Mouse (Mus musculus) gonadal fat pad, adult 2 months (tissue): Measurements from ENCODE around the gene Suclg2. TPM values are rescaled to one million over a fixed set of nuclear protein-coding genes. Genes with fewer than 3 reads are reported as not detected.

Source experiments
- DNase-seq: peaks from one replicate; pipeline ENCODE4 v3.0.0-alpha.2; 2012; ENCODE audit warnings: low read depth
- polyA plus RNA-seq: library from polyadenylated mRNA; depleted of rRNA; stranded (reverse); fragments of >200 nt; gene quantifications from 2 replicates; pipeline ENCODE4 v1.2.3, GENCODE M21; 2012

Suclg2 gene
- polyA plus RNA-seq, 1 experiment = 14.0 TPM

DNA sequence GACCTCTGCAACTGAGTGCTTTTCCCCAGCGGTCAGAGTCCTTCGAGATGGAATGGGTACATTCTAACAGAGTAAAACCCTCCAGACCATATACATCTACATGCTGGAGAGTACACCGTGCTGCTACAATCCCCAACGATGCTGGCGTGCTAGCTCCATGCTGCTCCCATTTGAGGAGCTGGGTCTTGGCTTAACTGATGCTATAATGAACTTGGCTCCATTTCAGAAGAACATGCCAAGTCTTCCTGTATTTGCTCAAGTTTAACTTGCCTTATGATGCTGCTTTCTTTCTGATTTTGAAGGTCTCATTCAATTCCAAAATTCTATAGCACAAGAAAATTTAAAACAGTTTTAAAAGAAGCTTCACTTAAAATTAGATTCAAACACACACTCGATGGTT, 162.3 kb downstream of the Suclg2 start:
- no peak for DNase-seq

DNA sequence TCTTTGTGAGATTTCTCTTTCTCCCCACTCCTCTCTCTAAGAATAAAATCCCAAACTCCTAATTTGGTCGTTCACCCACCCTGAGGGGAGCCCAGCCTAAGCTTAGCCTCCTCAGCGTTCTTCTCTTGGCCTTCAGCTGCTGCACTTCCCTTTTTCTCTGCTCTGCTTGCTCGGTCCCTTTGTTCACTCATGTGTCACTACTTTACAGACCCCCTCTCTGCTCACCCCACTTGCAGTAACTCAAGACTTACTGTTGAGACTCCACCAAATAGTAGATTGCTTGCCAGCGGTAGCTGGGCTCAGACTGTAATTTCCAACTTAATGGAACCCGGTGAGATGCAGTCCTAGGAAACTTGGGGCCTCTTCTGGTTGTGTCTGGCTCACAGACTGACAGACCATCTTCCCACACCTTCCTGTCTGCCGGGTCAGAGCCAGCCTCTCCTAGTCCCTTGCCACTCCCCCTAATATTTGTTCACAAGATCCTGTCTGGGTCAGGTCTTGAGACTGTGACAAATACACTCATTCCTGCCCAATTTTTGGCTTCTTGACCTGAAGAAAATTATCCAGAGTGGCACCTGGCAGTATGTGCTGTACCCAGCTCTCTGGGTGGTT, 166.2 kb downstream of the Suclg2 start:
- no peak for DNase-seq

GRCm38 (mm10) chr6:95551000-95551399, 167.6 kb downstream of the Suclg2 start:
- no peak for DNase-seq

GRCm38 (mm10) chr6:95546189-95546832, 172.3 kb downstream of the Suclg2 start:
- no peak for DNase-seq

- DNase-seq = no peak
These were observed 172.9 kb downstream of the Suclg2 start for GRCm38 (mm10) chr6:95545714-95546113.

DNA sequence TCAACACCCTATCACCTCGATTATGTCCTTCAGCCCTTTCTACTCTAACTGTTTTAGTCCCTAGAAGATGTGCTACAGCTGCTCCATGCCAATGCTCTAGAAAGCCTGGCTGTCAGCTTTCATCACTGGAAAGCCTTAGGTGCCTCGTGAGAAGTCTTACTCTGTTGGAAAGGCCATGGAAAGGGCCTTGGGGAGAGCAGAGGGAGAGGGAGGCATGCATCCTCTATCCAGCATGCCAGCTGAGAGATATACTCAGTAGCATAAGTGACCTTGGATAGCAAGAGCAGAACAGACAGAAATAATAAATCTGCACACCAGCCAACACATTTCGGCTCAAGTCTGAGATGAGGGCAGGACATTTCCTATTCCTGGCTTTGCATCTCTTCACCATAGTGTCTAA, 173.3 kb downstream of the Suclg2 start:
- no peak for DNase-seq

GRCm38 (mm10) chr6:95535191-95535590, 183.4 kb downstream of the Suclg2 start:
- DNase-seq = no peak

GRCm38 (mm10) chr6:95519846-95520245, 198.8 kb downstream of the Suclg2 start:
- no peak for DNase-seq

DNA sequence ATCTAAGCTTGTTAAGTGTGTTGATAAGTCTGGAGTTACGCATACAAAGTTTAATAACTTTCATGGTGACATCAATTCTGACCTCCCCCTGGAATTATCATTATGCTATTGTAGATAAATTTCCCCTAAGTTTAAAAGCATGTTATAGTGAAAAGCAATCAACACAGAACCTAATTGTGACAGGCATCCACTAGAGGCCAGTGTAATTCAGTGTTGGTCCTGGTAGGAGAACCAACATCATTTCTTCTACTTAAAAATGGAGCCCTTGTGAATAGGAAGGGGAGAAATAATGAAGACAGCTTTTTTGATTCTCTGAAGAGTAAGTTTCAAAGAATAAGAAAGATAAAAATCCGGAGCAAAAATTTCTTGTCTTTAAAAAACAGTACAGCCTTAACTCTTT, 200.2 kb downstream of the Suclg2 start:
- no peak for DNase-seq

- no peak for DNase-seq
These were observed 202.9 kb downstream of the Suclg2 start for GRCm38 (mm10) chr6:95515721-95516120.

DNA sequence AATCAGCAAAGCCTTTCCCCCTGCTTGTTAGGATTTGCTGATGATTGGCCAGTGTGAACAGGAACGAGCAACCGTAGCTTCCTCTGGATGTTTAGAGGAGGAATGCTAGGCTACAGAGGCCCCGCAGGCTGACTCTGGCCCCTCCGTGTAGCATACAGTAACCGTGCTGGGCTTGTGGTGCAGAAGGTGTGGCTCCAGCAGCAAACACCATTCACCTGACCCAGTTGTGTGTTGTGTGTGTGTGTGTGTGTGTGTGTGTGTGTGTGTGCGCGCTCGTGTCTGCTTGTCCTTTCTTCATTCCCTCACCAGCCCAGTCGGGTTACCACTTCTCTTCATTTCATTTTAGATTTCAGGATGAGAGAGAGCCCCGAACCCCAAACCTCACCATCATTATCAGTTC, 203.9 kb downstream of the Suclg2 start:
- DNase-seq = no peak

GRCm38 (mm10) chr6:95511689-95512088, 206.9 kb downstream of the Suclg2 start:
- no peak for DNase-seq

DNA sequence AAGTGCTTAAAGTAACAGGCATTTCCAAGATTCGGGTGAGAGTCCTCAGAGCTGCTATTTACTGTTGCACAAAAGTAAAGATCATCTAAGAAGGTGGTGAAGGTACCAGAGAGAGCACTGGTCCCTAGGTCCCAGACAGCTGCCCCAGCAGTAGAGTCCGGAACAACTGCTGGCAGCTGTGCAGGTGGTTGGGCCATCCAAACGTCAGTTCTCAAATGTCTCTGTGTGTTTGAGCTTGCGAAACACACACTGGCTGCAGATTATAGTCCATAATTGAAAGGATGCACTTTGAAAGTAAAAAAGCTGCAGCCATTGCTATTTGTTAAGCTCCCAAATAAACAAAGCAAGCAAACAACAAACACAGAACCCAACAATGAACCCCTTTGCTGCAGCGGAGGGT, 217.8 kb downstream of the Suclg2 start:
- DNase-seq = no peak

GRCm38 (mm10) chr6:95499639-95500038, 219.0 kb downstream of the Suclg2 start:
- DNase-seq = no peak

DNA sequence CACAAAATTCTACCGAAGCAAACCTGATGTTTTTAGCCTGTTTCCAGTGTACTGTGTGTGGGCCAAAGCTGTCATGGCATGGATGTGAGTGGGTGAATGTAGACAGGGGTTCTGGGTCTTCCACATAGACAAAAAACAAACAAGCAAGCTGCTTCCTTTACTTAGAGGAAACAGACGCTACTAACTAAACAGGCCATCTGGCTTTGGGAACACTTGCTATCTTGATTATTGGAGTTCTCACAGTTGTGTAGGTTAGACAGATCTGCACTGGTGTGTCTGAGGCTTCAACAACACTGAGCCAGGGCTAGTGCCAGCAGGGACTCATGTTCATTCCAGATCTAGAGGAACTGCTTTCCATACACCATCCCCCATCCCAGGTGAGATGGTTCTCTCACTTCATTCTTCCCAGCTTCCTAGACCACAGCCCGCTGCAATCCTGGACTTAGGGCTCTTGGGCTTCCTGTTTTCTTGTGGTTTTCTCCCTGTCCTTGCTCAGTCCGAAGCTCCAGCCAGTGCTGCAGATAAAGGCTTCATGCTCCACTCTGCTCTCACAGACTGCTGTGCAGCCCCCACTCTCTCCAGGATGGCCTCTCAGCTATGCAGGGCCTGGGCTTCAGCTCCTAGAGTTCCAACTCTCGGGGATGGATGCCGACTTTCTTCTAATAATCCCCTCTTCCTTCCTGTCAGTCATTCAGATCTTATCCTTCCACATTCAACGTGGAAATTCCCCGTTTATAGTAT, 226.2 kb downstream of the Suclg2 start:
- no peak for DNase-seq

DNA sequence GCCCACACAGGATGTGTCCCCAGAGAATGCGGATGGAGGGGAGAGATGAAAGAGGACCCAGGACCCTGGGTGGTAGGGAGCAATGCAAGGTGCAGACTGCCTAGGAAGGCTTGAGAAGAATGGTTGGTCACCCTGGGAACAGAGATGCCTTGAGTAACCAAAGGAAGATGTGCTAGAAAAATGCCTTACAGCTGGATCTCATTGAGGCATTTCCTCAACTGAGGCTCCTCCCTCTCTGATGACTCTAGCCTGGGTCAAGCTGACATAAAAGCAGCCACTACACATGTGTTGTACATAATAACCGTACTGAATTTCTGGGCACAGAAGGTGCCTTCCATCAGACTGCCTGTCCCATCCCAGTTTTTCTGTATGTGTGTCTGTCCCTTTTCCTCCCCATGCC, 227.6 kb downstream of the Suclg2 start:
- DNase-seq = no peak

GRCm38 (mm10) chr6:95485791-95486190, 232.8 kb downstream of the Suclg2 start:
- DNase-seq = no peak

DNA sequence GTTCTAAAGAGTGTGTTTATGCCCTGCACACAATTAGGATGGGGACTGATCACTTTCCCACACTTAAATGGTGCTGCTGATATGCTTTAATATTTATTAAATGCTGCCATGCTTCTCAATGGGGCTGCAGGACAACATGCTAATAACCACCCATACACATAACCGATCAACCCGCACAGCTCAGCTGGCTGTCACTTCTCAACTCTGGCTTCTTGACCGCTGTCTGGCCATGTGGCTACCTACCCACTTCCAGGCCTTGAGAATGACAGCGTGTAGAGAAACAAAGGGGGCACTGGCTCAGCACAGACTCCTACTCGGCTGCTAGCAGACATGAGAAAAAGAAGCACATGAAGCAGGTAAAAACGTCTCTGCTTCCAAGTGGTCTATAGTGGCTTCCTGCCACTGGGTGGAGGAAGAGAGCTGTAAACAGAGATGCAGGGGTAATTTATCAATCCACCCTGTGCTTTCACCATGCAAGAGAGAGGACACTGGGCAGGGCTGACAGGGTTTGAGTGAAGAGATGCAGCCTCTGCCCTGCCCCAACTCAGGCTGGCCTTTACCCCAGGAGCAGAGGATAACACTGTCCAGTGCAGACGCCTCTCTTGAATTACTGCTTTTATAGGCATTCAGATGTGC, 234.3 kb downstream of the Suclg2 start:
- no peak for DNase-seq

DNA sequence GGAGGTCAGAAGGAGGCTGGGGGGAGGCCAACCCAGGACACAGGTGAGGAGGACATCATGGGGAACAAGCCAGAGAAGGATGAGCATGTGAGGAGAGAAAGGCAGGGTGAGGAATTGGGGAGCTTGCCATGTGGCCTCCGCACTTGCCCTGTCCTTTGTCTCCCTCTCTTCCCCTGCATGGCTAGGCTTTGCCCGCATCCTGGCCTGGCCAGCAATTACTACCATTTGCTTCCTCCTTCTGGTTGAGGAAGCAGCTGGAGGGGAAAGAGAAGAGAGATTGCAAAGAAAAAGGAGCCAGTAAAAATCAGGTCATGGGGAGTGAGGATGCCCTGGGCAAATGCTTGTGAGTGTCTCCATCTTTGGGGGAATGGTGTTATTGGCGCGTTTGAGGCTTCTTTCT, 234.9 kb downstream of the Suclg2 start:
- no peak for DNase-seq

DNA sequence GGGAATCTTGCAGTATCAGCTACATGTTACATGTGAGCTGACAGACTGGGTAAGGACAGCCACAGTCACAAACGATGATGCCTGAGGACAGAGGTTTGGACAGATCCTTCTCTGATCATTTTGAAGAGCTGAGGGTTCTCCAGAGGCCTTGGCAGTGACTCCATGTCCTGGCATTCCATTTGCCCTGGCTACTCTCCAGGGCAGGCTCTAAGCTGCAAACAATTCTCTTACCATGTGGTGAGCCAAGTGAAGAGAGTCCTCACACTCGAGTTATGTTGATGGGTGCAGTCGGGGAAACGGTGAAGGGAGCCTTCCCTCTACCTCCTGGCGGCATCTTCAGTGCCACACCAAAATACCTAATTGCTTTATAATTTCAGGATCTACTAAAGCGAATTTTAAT, 235.5 kb downstream of the Suclg2 start:
- DNase-seq = no peak

DNA sequence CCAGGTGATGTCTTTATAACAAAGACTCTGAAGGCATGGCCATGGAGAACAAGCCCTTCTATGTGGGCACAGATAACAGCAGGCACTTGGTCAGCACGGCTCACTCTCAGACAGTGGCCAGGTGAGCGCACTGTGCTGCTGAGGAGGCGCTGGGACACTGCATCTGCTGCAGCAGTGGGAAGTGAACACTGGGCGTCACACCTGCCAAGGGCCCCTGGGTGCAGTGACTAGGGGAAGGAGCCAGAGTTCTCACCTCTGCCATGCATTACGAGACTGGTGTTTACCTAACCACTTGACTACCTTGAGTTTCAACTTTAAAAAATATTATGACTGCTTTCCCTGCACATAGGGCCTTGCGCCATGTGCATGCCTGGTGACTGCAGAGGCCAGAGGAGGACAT, 238.8 kb downstream of the Suclg2 start:
- DNase-seq = no peak

GRCm38 (mm10) chr6:95469521-95469920, 249.1 kb downstream of the Suclg2 start:
- no peak for DNase-seq

GRCm38 (mm10) chr6:95465322-95465721, 253.3 kb downstream of the Suclg2 start:
- no peak for DNase-seq
